Mouse (Mus musculus): ENCODE results near the gene Irx6.

DNA sequence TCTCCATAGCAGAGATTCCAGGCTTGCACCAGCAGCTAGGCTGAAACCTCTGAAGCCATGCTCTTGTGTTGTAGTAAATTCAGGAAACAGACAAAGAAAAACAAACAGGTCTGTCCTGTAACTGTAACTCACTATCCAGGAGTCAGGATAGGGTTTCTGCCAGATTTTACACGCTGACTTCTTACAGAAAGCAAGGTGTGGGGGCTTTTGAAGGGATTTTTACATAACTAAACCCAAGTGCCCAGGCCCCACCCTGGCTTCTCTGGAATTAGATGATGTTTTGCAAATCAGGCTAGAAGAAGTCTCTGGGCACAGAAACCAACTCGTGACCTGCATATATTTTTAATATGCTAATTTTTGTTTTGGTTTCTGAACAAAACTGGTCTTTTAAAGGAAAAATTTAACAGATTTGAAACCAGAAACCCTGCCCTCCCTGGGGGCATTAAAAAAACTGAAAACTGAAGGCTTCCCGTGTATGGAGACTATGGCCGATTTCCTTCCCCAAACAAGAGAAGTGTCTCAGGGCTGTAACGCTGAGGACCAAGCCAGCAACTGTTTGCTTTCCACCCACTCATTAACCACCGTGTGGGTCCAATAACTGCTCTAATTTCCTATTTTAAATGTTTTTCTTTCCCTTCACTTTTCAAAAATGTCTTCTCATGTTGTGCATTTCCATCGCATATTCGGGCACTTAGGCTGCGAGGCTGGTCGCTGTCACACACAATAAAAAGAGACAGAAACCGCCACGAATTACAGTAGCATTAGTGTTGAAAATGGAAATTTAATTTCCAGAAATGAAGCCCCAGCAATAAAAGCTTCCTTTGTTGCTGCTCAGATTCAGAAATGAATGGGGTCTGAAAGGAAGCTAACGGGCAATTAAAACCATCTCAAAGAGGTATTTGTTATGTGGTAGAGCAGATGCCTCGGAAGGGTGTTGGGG is 45.1 kb upstream of the Irx6 start:
- TF ChIP-seq CTCF (IDR thresholded peaks at IDR 0.05; ENCODE audit: low read depth, low read length) (no peak), EP300 (IDR thresholded peaks at IDR 0.05; ENCODE audit: insufficient read depth, low read depth, low read length) (no peak)

Data from ES-Bruce4 (cell line).